Mouse (Mus musculus) erythroblast, embryonic 14.5 days (primary cell): Measurements from ENCODE around the gene Magi2.

ENCODE experiments used
- GATA1 ChIP-seq: IDR thresholded peaks from 2 replicates; pipeline ENCODE4 v1.6.1; 2012; ENCODE audit warnings: low read length, inconsistent platforms, mixed read lengths
- TAL1 ChIP-seq: IDR thresholded peaks from 3 replicates; pipeline ENCODE4 v1.6.1; 2012; ENCODE audit warnings: low read length, inconsistent platforms, mixed read lengths

- TF ChIP-seq GATA1: no peak
- no peak for TF ChIP-seq TAL1
These were observed 1005.1 kb downstream of the Magi2 start for GRCm38 (mm10) chr5:20231908-20232307.
